Mouse (Mus musculus) embryo, embryonic 10.5 days (tissue): ENCODE data around the gene H2-M5.
A peak's percentile ranks its signal among the peaks of the same experiment; 100 is the strongest.

Experiments
- DNase-seq: peaks from one replicate; pipeline ENCODE4 v3.0.0-alpha.2; 2015; ENCODE audit warnings: low spot score

Gene H2-M5

GRCm38 (mm10) chr17:36948286-36948685 lies 41.1 kb downstream of the H2-M5 start:
- no peak for DNase-seq

GRCm38 (mm10) chr17:36947051-36947819 lies 42.1 kb downstream of the H2-M5 start:
- peak; percentile 76 for DNase-seq

- DNase-seq, result peak; percentile 50
These were observed 45.1 kb downstream of the H2-M5 start for GRCm38 (mm10) chr17:36944121-36944775.

- no peak for DNase-seq
These were observed 45.6 kb downstream of the H2-M5 start for GRCm38 (mm10) chr17:36943691-36944090.

- peak; percentile 11 for DNase-seq
These were observed 46.4 kb downstream of the H2-M5 start, which contains the start of gene Rnf39 for GRCm38 (mm10) chr17:36942791-36943471. Gene Rnf39 (plus strand): TSS chr17:36942918.

- no peak for DNase-seq
These were observed 46.9 kb downstream of the H2-M5 start for GRCm38 (mm10) chr17:36942391-36942790.

- DNase-seq, result no peak
These were observed 51.3 kb downstream of the H2-M5 start for GRCm38 (mm10) chr17:36938056-36938455.
